Mouse (Mus musculus): ENCODE results near the gene Kansl1. TPM values are rescaled to one million over a fixed set of nuclear protein-coding genes. Genes with fewer than 3 reads are reported as not detected.

The Kansl1 gene
- polyA plus RNA-seq, 1 experiment from 2014 or later, result 23.0 TPM

GRCm38 (mm10) chr11:104435753-104436152 lies 32.9 kb downstream of the Kansl1 start:
- Histone ChIP-seq H3K4me2 (no peak overlapping the region), H3K9ac (no peak overlapping the region), H3K9me3 (replicated peaks) (no peaks in the 10 kb centered on the region), H3K27me3 (no peaks in the 10 kb centered on the region), H3K36me3 (no peaks in the 10 kb centered on the region), H3K4me3 (replicated peaks) (no peak overlapping the region), H3K27ac (no peak overlapping the region), H3K4me1 (peaks cover 30% of the 10 kb centered on the region)
- no peak for ATAC-seq (replicated peaks; ENCODE audit: low FRiP score)

GRCm38 (mm10) chr11:104435141-104435540 lies 33.5 kb downstream of the Kansl1 start:
- Histone ChIP-seq H3K36me3 (no peaks in the 10 kb centered on the region), H3K4me3 (replicated peaks) (no peak overlapping the region), H3K4me1 (peaks cover 30% of the 10 kb centered on the region), H3K9me3 (replicated peaks) (no peaks in the 10 kb centered on the region), H3K9ac (no peak overlapping the region), H3K27me3 (no peaks in the 10 kb centered on the region), H3K27ac (no peak overlapping the region), H3K4me2 (no peak overlapping the region)
- WGBS, result 55% methylated on average over 1 of the region's 1 CpGs
- ATAC-seq (replicated peaks; ENCODE audit: low FRiP score), result no peak

GRCm38 (mm10) chr11:104432251-104432650 lies 36.4 kb downstream of the Kansl1 start:
- no peak overlapping the region for H3K27ac ChIP-seq
- peaks cover 23% of the 10 kb centered on the region for H3K4me1 ChIP-seq
- no peak overlapping the region for H3K4me2 ChIP-seq
- H3K9me3 ChIP-seq (replicated peaks), result no peaks in the 10 kb centered on the region
- no peaks in the 10 kb centered on the region for H3K36me3 ChIP-seq
- H3K27me3 ChIP-seq, result no peaks in the 10 kb centered on the region
- H3K4me3 ChIP-seq (replicated peaks), result no peak overlapping the region
- H3K9ac ChIP-seq, result no peak overlapping the region
- no peak for ATAC-seq (replicated peaks; ENCODE audit: low FRiP score)

GRCm38 (mm10) chr11:104431807-104432206 lies 36.9 kb downstream of the Kansl1 start:
- no peak overlapping the region for H3K27ac ChIP-seq
- no peak overlapping the region for H3K4me2 ChIP-seq
- H3K9ac ChIP-seq, result no peak overlapping the region
- no peak overlapping the region for H3K4me3 ChIP-seq (replicated peaks)
- 83% methylated on average over 1 of the region's 1 CpGs for WGBS
- H3K36me3 ChIP-seq, result 0 out of 2 replicates have a peak, but pooled peaks cover 2% of the 10 kb centered on the region
- H3K27me3 ChIP-seq, result no peaks in the 10 kb centered on the region
- no peak for ATAC-seq (replicated peaks; ENCODE audit: low FRiP score)
- H3K4me1 ChIP-seq, result peaks cover 20% of the 10 kb centered on the region
- no peaks in the 10 kb centered on the region for H3K9me3 ChIP-seq (replicated peaks)

- WGBS, result 85% methylated on average over 16 of the region's 16 CpGs
- Histone ChIP-seq H3K9ac (no peak overlapping the region), H3K27me3 (no peaks in the 10 kb centered on the region), H3K36me3 (peaks cover 45% of the 10 kb centered on the region), H3K27ac (no peak overlapping the region), H3K4me2 (no peak overlapping the region), H3K4me1 (0 out of 2 replicates have a peak, but pooled peaks cover 2% of the 10 kb centered on the region), H3K4me3 (replicated peaks) (no peak overlapping the region), H3K9me3 (replicated peaks) (no peaks in the 10 kb centered on the region)
- ATAC-seq (replicated peaks; ENCODE audit: low FRiP score), result no peak
Measured at GRCm38 (mm10) chr11:104424727-104425416, 43.8 kb downstream of the Kansl1 start.

GRCm38 (mm10) chr11:104412254-104412653 lies 56.4 kb downstream of the Kansl1 start:
- Histone ChIP-seq H3K27me3 (no peaks in the 10 kb centered on the region), H3K4me1 (no peaks in the 10 kb centered on the region), H3K4me3 (replicated peaks) (no peak overlapping the region), H3K4me2 (no peak overlapping the region), H3K36me3 (peaks cover 38% of the 10 kb centered on the region), H3K27ac (no peak overlapping the region), H3K9me3 (replicated peaks) (no peaks in the 10 kb centered on the region), H3K9ac (no peak overlapping the region)
- no peak for ATAC-seq (replicated peaks; ENCODE audit: low FRiP score)

GRCm38 (mm10) chr11:104407391-104407790 lies 61.3 kb downstream of the Kansl1 start:
- no peak for ATAC-seq (replicated peaks; ENCODE audit: low FRiP score)
- Histone ChIP-seq H3K9me3 (replicated peaks) (no peaks in the 10 kb centered on the region), H3K36me3 (peaks cover 36% of the 10 kb centered on the region), H3K4me2 (no peak overlapping the region), H3K4me1 (no peaks in the 10 kb centered on the region), H3K27me3 (no peaks in the 10 kb centered on the region), H3K27ac (no peak overlapping the region), H3K4me3 (replicated peaks) (no peak overlapping the region), H3K9ac (no peak overlapping the region)
- WGBS, result 64% methylated on average over 2 of the region's 2 CpGs

GRCm38 (mm10) chr11:104400961-104401360 lies 67.7 kb downstream of the Kansl1 start:
- Histone ChIP-seq H3K27me3 (no peaks in the 10 kb centered on the region), H3K9me3 (replicated peaks) (no peaks in the 10 kb centered on the region), H3K36me3 (peaks cover 25% of the 10 kb centered on the region), H3K4me2 (no peak overlapping the region), H3K4me1 (0 out of 2 replicates have a peak, but pooled peaks cover 4% of the 10 kb centered on the region), H3K4me3 (replicated peaks) (no peak overlapping the region), H3K27ac (no peak overlapping the region), H3K9ac (no peak overlapping the region)
- WGBS, result 80% methylated on average over 5 of the region's 5 CpGs
- no peak for ATAC-seq (replicated peaks; ENCODE audit: low FRiP score)

- 0 out of 2 replicates have a peak, but pooled peaks cover 4% of the 10 kb centered on the region for H3K4me1 ChIP-seq
- H3K4me3 ChIP-seq (replicated peaks), result no peak overlapping the region
- no peak overlapping the region for H3K4me2 ChIP-seq
- no peak overlapping the region for H3K9ac ChIP-seq
- no peak for ATAC-seq (replicated peaks; ENCODE audit: low FRiP score)
- no peaks in the 10 kb centered on the region for H3K9me3 ChIP-seq (replicated peaks)
- peaks cover 29% of the 10 kb centered on the region for H3K36me3 ChIP-seq
- H3K27ac ChIP-seq, result no peak overlapping the region
- no peaks in the 10 kb centered on the region for H3K27me3 ChIP-seq
- WGBS, result 70% methylated on average over 4 of the region's 4 CpGs
Measured at GRCm38 (mm10) chr11:104399459-104400216, 69.0 kb downstream of the Kansl1 start.

- Histone ChIP-seq H3K9me3 (replicated peaks) (no peaks in the 10 kb centered on the region), H3K27ac (no peak overlapping the region), H3K9ac (no peak overlapping the region), H3K27me3 (no peaks in the 10 kb centered on the region), H3K36me3 (peaks cover 7% of the 10 kb centered on the region; the same call in 1 of the 2 replicates), H3K4me1 (0 out of 2 replicates have a peak, but pooled peaks cover 4% of the 10 kb centered on the region), H3K4me3 (replicated peaks) (no peak overlapping the region), H3K4me2 (no peak overlapping the region)
- WGBS, result 94% methylated on average over 2 of the region's 2 CpGs
- no peak for ATAC-seq (replicated peaks; ENCODE audit: low FRiP score)
Measured at GRCm38 (mm10) chr11:104395648-104396047, 73.0 kb downstream of the Kansl1 start.

GRCm38 (mm10) chr11:104393196-104393595 lies 75.5 kb downstream of the Kansl1 start:
- Histone ChIP-seq H3K36me3 (peaks cover 7% of the 10 kb centered on the region; the same call in 1 of the 2 replicates), H3K27ac (no peak overlapping the region), H3K27me3 (no peaks in the 10 kb centered on the region), H3K9ac (no peak overlapping the region), H3K4me1 (no peaks in the 10 kb centered on the region), H3K4me3 (replicated peaks) (no peak overlapping the region), H3K4me2 (no peak overlapping the region), H3K9me3 (replicated peaks) (no peaks in the 10 kb centered on the region)
- ATAC-seq (replicated peaks; ENCODE audit: low FRiP score), result no peak
- WGBS, result 83% methylated on average over 6 of the region's 6 CpGs

- Histone ChIP-seq H3K9ac (no peak overlapping the region), H3K27ac (no peak overlapping the region), H3K36me3 (peaks cover 7% of the 10 kb centered on the region; the same call in 1 of the 2 replicates), H3K4me1 (no peaks in the 10 kb centered on the region), H3K27me3 (no peaks in the 10 kb centered on the region), H3K4me3 (replicated peaks) (no peak overlapping the region), H3K4me2 (no peak overlapping the region), H3K9me3 (replicated peaks) (no peaks in the 10 kb centered on the region)
- no peak for ATAC-seq (replicated peaks; ENCODE audit: low FRiP score)
- 83% methylated on average over 1 of the region's 1 CpGs for WGBS
Measured at GRCm38 (mm10) chr11:104392153-104392552, 76.5 kb downstream of the Kansl1 start.

Measured in kidney, embryonic 15.5 days (tissue).